Mouse (Mus musculus) adrenal gland, postnatal 10 days (tissue): ENCODE data around the gene Zfand2b. TPM values are rescaled to one million over a fixed set of nuclear protein-coding genes. Genes with fewer than 3 reads are reported as not detected.
A peak's percentile ranks its signal among the peaks of the same experiment; 100 is the strongest.

Experiments used
- DNase-seq: peaks from one replicate; pipeline ENCODE4 v3.0.0; 2021; ENCODE audit warnings: mixed read lengths
- long read RNA-seq, 2 experiments: library from polyadenylated mRNA; stranded (forward); transcript quantifications; one replicate each; pipeline ENCODE4 v2.0.0; 2021
- total RNA-seq, 2 experiments: library from RNA; stranded (reverse); gene quantifications; 2 replicates each; pipeline ENCODE4 v1.2.3; 2021

Zfand2b gene
- total RNA-seq, result 10 to 100 TPM; 27.5 to 29.4 TPM
- long read RNA-seq, experiment 1, transcript Zfand2b-204 (10 exons, 1,206 nt), result major isoform, 24 of 60 reads
- long read RNA-seq, experiment 1, transcript Zfand2b-201 (9 exons, 1,316 nt), result minor isoform, 6 of 60 reads
- long read RNA-seq, experiment 1, partial matches to known transcripts, result 8 of 60 reads
- long read RNA-seq, experiment 1, other reads (novel, unspliced or antisense), result 22 of 60 reads
- long read RNA-seq, experiment 2, transcript Zfand2b-204 (10 exons, 1,206 nt), result major isoform, 16 of 43 reads
- long read RNA-seq, experiment 2, partial matches to known transcripts, result 11 of 43 reads
- long read RNA-seq, experiment 2, other reads (novel, unspliced or antisense), result 14 of 43 reads

DNA sequence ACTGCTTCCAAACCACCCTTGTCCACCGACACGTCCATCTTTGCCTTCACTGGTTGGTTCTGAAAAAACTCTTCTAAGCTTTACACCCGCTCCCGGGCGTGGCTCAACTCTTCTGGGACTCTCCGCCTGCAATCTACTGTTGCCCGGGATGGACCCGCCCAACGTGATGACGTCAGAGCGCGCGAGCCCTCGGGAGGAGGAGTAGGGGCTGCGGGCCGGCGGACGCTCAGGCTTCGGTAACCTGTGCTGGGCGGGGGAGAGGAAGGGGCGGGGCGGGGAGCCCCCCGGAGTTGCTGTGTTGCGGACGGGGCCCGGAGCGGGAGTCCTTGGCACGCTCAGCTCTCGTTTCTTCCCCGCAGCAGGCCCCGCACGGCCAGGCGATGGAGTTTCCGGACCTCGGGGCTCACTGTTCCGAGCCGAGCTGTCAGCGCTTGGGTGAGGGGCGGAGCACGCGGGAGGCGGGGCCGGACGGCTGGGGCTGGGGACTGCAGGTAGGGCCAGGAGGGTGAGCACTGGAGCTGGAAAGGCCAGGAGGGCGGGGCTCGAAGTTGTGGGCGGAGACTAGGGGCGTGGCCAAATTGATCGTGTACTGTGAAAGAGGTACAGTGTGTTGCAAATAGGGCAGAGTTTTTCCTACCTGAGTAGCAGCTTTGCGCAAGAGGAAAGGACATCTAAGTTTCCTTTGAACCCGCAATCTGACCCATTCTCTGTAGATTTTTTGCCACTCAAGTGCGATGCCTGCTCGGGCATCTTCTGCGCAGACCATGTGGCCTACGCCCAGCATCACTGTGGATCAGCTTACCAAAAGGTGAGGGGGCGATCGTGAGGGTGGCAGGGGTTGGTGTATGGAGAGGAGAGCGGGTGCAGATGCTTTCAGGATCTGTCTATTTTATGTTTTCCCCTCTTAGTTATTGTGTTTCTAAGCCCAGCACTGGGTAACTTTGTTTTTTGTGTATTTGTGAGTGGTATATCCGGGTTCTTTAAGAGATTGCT is at the start of gene Zfand2b:
Gene Zfand2b, plus strand, starts transcription at position 175 of the 993 bp plus-strand sequence.
- peak; percentile 98 for DNase-seq

DNA sequence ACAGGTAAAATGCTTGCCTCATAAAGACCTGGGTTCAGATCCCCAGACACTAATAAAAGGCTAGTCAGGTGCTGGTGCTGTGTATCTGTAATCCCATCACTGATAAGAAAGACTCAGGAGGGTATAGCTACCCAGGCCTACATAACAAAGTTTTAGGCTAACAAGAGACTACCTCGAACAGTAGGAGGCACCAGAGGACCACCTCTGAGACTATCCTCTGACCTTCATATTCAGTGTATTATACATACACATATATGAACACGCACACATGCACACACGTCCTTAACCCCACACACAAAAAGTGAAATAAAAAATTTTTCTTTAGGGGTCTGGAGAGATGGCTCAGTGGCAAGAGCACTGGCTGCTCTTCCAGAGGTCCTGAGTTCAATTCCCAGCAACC is 46.2 kb upstream of the Zfand2b start:
- no peak for DNase-seq

DNA sequence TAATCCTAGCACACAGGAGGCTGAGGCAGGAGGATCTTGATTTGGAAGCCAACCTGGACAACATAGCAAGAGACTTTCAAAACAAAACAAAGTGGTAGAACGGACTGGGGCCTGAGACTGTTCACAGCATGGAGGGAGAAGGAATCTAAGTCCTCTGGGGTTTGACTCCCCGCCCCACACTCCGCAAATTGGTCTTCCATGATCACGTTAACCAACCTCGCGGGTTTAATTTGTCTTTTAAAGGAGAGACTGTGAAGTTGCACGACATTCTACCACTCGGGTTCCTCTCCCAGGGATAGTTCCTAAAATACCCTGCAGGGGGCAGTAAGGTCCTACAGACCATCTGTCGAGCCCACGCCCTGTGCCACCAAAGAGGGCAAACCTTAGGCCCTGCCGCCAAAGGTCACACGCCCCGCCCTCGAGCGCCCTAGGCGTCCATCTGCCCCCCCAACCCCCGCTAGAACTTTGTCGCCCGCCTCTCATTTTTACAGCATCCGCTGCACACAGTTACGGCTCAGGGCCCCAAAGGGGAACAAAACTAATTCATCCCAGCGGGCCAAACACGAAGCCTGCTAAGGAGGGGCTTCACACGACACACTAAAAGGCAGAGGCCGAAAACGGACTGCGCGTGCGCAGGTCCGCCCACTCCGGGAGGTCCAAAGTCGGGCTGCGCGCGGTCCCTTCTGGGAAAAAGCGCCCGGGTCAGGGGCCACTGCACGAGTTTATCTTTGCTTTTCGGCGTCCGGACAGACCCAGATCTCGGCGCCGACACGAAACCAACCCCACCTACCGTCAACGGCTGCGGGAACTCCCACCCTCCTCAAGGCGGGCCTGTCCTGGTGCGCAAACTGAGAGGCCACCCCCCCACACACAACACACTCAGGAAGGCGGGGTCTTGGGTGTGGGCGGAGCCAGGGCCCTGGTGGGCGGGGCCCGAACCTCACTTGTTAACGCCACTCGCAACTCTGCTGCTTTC is 43.8 kb upstream of the Zfand2b start, which contains the start of gene Nhej1:
Gene Nhej1, minus strand, starts transcription at position 855 of the 976 bp plus-strand sequence.
- DNase-seq, result peak; percentile 96

DNA sequence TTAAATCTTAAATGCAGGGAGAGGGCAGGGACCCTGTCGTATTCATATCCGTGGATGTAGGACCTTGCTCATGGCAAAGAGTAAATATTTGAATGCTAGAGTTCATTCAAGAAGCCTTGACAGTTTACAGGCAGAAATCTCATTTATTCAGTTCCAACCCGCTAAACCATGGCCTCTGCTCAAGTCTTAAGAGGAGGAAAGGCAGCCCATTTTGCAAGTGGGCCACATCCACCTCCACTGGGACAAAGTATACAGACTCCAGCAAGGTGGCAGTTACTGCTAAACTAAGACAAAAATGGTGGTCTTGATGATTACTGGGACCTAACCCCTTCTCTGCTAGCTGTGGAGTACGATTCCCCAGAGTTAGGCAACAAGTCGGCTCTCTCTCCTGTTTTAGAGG is 43.0 kb upstream of the Zfand2b start:
- no peak for DNase-seq

DNA sequence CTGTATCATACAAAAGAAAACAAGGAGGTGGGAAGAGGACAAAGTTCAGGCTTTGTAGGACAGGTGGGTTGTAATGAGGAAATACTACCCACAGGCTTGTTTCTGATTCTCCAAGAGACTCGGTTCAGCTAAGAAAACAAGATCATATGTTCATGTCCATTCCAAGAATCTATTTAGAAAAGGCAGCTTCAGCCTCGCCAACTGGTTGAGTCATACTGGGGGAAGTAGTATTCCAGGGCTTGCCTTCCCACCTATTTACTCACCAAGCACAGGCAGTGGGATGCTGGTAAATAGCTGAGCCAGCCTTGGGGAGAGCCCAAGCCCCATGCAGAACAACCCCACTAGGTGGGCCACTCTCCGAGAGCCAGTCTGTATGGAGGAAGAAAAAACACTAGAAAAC is 39.8 kb upstream of the Zfand2b start:
- no peak for DNase-seq

DNA sequence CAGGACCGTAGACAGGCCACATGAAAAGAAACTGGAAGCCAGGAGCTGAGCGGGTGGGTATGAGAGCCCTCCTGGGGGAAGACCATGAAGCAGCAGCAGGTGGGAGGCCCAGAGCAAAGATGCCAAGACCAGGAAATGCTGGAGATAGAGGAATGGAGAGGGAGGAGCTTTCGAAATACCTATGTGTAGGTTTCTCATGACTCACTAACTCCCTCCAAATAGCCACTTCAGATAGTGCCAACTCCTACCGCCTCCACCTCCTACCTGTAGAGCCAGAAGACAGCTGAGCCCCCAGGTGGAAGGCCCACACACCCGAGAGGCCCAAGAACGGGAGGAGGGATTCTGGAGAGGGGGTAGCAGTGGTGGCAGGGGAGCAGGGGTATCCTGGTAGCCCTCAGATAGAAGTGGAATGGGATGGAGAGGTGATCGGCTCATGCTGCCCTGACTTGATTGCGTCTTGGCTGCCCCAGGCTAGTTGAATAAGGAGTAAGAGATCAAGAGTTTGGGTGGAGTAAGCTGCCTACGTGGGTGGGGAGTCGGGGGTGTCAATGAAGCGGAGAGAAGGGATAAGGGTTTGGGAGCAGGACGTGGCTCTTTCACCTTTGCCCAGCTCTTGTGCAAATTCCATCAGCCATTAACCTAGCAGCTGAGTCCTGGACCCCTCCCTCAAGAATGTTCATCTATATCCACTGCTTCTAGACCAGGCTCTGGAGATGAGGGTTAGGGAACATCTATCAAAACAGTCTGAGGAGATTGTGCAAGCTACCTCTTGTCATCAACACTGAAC is 34.8 kb upstream of the Zfand2b start, which contains the start of gene Slc23a3:
Gene Slc23a3, minus strand, starts transcription at position 470 of the 787 bp plus-strand sequence.
- no peak for DNase-seq

DNA sequence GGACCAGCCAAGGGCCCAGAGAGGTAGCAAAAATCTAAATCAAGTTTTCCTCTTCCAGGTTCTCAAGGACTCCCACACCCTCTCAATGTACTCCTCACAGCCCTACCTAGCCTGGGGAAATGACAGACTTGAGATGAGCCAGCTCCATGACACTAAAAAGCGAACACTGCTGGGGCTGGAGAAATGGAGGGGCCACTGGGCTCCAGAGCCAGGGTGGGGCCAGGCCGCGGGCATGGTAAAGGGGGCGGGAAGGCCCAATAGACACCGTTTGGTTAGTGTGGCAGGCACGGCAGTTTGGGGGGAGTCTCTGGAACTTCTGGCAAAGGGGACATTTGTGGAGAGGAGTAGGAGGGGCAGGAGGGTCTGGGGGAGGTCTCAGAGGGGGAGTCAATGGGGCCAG is 32.2 kb upstream of the Zfand2b start:
- no peak for DNase-seq

DNA sequence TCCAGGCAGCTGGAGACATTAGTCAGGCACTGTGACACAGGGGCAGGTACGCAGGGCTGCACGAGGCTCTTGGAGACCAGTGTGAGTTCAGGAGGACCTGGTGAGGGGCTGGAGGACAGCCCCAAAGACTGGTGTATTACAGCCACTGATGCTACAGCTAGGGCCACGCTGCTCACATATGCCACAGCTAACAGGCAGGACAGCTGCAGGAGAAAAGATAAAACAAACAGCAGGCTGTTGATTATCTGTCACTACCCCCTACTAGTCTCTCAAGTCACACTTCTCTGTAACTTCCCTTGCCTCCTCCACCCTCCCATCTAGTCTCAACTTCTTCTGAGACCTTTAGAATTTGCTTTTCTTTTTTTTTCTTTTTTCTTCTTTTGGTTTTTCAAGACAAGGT is 31.7 kb upstream of the Zfand2b start:
- DNase-seq, result no peak

DNA sequence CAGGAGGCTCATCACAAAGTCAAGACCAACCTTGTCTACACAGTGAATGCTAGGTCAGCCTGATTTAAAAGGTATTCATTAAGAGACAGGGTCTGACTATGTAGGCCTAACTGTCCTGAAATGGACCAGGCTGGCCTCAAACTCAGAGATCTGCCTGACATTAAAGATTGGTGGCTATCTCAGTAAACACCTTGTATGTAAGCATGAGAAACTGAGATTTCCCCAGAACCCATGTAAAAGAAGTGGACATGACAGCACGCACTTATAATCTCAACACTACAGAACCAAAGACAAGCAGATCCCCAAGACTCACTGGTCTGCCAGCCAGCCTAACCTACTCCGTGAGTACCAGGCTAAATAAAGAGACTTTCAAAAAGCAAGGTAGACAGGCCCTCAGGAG is 30.0 kb upstream of the Zfand2b start:
- DNase-seq, result no peak

DNA sequence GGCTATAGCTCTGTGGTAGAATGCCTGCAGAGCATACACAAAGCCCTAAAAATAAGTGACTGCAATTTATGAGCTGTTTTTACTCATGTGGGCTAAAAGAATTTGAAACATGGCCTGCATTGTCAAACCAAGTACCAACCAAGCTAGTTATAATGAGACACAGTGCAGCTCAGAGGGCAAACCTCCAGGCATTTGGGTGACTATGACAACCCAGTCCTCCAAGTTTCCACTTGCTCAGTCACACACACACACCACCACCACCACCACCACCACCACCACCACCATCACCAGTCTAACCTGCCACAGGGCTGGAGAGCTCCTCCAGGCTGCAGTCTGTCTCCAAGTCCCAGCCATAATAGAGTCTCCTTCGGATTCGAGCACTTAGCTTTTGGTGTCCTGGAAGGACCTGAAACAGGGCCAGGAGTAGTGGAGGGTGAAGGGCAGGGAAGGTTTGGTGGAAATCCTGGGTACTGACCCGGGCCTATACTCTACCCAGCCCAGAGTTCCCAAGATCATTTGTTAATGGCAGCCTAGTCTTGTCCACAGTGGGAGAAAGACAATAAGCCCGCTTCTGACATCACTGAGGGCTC is 27.8 kb upstream of the Zfand2b start:
- peak; percentile 26 for DNase-seq

DNA sequence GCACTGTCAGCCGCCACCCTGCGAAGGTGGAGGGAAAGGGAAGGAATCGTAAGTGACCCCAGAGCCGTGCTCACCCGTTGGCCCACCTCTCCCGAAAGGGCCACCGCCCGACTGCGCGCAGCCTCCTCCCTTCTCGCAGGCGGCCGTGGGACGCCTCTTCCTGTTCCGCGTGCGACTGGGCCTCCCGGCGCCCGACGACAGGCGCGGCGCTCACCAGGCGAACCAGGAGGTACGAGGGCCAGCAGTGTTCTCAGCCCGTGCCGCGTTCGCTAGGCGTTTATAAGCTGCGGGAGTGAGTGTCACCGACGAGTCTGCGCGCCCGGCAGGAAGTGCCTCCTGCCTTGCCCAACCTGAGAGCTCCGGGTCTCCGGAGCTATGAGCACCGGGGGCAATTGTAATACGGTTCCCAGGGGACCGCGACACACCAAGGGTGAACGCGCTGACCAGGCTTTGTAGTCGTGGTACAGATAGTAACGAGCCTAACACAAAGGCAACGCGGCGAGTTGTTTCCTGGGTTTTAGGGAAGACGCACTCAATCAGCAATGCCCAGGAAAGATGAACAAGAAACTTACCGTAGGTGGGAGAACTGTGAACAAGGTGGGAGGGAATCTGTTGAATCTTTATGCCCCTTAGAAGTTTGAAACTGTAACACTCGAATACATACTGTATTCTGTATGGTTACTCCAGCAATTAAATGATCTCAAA is 26.8 kb upstream of the Zfand2b start:
- DNase-seq, result peak; percentile 79

DNA sequence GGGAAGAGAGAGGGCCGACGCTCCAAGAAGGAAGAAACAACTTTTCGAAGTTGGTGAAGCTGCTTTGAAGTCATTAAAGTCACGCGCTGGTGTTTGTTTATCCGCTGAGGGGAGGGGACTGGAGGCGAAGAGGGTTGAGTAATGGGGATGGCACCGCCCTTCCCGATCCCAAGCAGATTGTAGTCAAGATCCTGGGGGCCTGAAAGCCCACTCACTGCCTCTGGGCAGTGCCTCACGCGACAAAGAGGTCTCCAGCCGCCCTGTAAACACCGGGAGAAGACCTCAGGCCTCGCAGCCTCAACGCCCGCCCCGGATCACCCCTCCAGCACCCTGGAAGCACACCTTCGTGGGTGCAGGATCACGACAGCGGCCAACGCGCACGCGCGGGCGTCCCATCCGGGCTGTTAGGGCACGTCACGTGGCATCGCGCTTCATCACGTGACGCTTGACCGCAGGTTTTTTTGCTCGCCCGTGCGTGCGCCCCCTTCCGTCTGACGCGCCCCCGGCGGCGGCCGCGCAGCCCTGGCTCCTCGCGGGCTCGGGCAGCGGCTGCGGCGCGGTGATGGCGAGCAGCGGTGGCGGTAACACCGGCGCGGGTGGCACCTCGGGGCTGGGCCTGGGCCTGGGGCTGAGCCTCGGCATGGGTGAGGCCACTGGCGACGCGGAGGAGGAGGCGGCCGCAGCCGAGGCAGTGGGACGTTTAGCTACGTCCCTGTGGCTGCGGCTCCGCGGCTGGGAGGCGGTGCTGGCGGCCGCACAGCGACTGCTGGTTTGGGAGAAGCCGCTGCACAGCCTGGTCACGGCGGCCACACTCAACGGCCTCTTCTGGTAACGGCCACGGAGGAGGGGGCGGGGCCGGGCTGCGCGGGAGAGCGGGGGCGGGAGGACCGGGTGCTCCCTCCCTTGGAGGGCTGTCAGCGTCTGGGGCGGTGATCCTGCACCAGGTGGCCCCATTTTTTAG is 25.9 kb upstream of the Zfand2b start, which contains the start of the genes Cnppd1 and Retreg2:
Gene Cnppd1, minus strand, starts transcription at position 411 of the 961 bp plus-strand sequence.
Gene Retreg2, plus strand, starts transcription at position 478 of the 961 bp plus-strand sequence.
- DNase-seq, result peak; percentile 98

DNA sequence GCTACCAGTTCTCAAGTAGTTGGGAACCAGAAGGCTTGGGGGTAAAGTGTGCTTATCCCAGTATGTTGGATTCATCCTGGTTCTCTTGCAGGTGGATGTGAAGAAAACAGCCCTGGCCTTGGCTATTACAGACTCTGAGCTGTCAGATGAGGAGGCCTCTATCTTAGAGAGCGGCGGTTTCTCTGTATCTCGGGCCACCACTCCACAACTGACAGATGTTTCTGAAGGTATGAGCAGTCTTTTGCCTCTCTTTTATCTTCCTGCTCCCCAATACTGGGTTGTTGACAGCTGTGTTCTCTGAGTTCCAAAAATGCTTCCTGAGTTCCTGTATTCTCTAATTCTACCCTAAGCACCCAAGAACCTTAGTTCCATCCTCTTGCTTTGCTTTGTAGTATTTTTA is 22.9 kb upstream of the Zfand2b start:
- DNase-seq, result no peak

DNA sequence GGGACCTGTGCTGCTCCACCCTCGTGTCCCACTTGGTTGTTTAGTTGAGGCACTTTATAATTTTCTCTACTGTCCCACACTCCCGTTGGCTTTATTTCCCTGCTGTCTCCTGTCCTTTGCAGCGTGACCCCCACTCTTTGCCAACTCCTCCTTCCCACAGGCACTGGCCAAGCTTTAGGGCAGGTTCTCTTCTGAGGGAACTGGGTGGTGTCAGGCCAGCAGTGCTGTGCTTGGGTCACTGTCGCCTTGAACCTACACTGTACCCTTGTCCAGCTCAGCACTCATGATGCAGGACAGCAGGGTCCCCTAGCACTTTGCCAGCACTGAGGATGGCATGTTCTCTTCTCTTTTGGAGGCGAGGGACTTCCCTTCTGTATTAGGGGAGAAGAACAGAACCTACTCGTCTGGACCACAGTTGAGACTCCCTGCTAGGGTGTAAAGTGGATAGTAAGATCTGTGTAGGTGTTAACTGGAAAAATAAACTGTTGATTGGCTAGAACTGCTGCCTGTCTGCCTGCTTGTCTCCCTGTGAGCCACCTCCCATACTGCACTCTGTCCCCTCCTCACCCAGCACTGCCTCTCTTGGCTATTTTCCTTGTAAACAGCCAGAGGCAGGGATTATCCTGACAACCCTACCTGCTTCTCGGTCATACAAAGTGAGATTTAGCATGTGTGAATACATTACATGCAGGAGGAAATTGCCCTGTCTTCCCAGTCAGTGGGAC is 20.9 kb upstream of the Zfand2b start:
- no peak for DNase-seq

DNA sequence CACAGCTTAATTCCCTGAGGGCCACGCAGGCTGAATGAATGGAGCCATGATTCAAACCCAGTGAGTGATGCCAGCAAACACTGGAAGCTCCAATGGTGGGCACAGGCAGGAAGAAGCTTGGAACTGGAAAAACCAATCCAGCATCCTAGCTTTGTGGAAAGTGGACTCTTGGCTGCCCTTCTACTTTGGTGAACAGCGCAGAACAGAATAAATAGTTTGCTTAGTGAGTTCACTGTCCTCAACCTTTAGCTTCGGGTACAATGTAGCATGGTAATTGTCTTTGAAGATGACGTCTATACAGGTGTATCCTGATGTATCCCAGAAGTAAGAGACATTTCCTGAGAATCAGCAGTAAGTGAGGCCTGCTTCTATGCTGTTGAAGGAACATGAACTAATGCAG is 19.7 kb upstream of the Zfand2b start:
- no peak for DNase-seq

DNA sequence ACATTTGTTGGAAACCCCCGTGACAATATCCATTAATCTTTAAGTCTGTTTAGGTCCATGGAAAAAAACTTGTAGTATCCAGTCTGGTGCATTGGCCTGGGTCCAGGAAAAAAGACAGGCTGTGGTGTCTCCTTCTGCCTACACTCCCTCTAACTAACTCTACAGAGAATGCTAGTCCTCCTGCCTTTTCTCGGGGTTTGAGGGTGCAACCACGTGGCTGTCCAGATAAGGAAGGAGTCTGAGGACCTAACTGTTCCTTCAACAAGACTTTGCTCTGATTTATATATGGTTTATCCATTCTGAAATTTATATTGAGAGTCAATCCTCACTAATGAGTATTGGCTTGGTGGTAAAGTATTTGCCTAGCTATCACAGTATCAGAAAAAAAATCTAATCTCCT is 12.6 kb upstream of the Zfand2b start:
- no peak for DNase-seq

DNA sequence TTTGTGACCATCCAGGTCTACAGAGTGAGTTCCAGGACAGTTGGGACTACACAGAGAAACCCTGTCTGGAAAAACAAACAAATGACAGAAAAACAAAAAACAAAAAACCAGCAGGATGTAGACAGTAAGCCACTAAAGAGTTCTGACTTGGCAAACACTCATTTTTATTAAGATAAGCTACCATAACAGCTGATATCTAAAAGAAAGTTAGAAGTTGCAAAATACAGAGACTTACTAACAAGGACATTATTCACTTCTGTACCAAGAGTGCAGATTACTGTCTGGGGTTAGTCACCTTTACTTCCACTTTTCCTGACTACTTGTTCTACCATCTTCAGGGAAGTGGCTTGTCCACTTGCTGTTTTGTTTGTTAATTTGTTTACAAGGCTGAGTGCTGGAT is 9.5 kb upstream of the Zfand2b start:
- DNase-seq, result no peak
